Mouse (Mus musculus) bone marrow, adult 2 months (tissue): ENCODE measurements around the gene Dnmt1. TPM values are rescaled to one million over a fixed set of nuclear protein-coding genes. Genes with fewer than 3 reads are reported as not detected.

Experiments used
- H3K27ac ChIP-seq: fragments of 200-500 bp; 2 replicates; pipeline ENCODE4 v1.5.1; 2012; ENCODE audit warnings: low read depth, mild to moderate bottlenecking, control low read depth, inconsistent platforms, low read length; ENCODE audit not compliant: control insufficient read depth, poor library complexity, insufficient read depth
- H3K4me1 ChIP-seq: fragments of 200-500 bp; 2 replicates; pipeline ENCODE4 v1.6.1; 2011; ENCODE audit warnings: low read length; ENCODE audit not compliant: control insufficient read depth, insufficient read depth
- H3K4me3 ChIP-seq: fragments of 200-500 bp; replicated peaks from 2 replicates; pipeline ENCODE3; 2011; ENCODE audit warnings: mild to moderate bottlenecking, low read depth, low read length, control low read depth; ENCODE audit not compliant: control insufficient read depth
- CTCF ChIP-seq: fragments of 200-500 bp; IDR thresholded peaks from 2 replicates; pipeline ENCODE4 v1.5.1; 2011; ENCODE audit warnings: low read length, control low read depth; ENCODE audit not compliant: control insufficient read depth, insufficient read depth
- POLR2A ChIP-seq: fragments of 200-500 bp; IDR thresholded peaks from 2 replicates; pipeline ENCODE4 v1.6.1; 2011; ENCODE audit warnings: low read depth, mild to moderate bottlenecking, control low read depth, low read length, borderline replicate concordance; ENCODE audit not compliant: control insufficient read depth
- WGBS: fragments of 180-500 bp; shearing (Covaris S2); methylation state at CpG from one replicate; pipeline ENCODE4 v1.1.7; 2018; 5-methylcytosine and 5-hydroxymethylcytosine counted together
- polyA plus RNA-seq: library from polyadenylated mRNA; stranded (reverse); fragments of >200 nt; gene quantifications from 2 replicates; pipeline ENCODE4 v1.2.4, GENCODE M21; 2011; ENCODE audit warnings: low replicate concordance; ENCODE audit not compliant: missing spikeins, insufficient read depth, insufficient read length

The Dnmt1 gene
- polyA plus RNA-seq, 1 experiment, result 98.4 TPM

GRCm38 (mm10) chr9:20956989-20957388 lies 2.7 kb downstream of the Dnmt1 start:
- TF ChIP-seq POLR2A (no peak), CTCF (no peak)
- Histone ChIP-seq H3K27ac (no peak overlapping the region), H3K4me1 (peaks cover 3% of the 10 kb centered on the region; the same call in 1 of the 2 replicates), H3K4me3 (no peak overlapping the region)
- WGBS, result 87% methylated on average over 3 of the region's 3 CpGs

GRCm38 (mm10) chr9:20952520-20953227 lies 7.0 kb downstream of the Dnmt1 start:
- Histone ChIP-seq H3K4me1 (peaks cover 1% of the 10 kb centered on the region; the same call in 1 of the 2 replicates), H3K4me3 (peak overlapping the region; percentile 100), H3K27ac (peak overlapping the region; percentile 92)
- TF ChIP-seq CTCF (no peak; the same call in 1 of the 2 replicates), POLR2A (peak; percentile 67; the same call in 1 of the 2 replicates)
- under 1% methylated on average over 51 of the region's 51 CpGs for WGBS

- H3K27ac ChIP-seq, result peak overlapping the region; percentile 92
- peak overlapping the region; percentile 100 for H3K4me3 ChIP-seq
- H3K4me1 ChIP-seq, result peaks cover 1% of the 10 kb centered on the region; the same call in 1 of the 2 replicates
- WGBS, result 0% methylated on average over 17 of the region's 17 CpGs
- no peak for TF ChIP-seq POLR2A
- no peak for TF ChIP-seq CTCF
Observed at GRCm38 (mm10) chr9:20951966-20952519, 7.6 kb downstream of the Dnmt1 start.

GRCm38 (mm10) chr9:20951441-20951840 lies 8.2 kb downstream of the Dnmt1 start:
- Histone ChIP-seq H3K27ac (no peak overlapping the region), H3K4me1 (peaks cover 1% of the 10 kb centered on the region; the same call in 1 of the 2 replicates), H3K4me3 (peak overlapping the region; percentile 100)
- 10% methylated on average over 14 of the region's 14 CpGs for WGBS
- TF ChIP-seq POLR2A, result no peak
- TF ChIP-seq CTCF, result no peak

GRCm38 (mm10) chr9:20950419-20950818 lies 9.3 kb downstream of the Dnmt1 start:
- H3K4me1 ChIP-seq, result peaks cover 3% of the 10 kb centered on the region; the same call in 1 of the 2 replicates
- H3K27ac ChIP-seq, result no peak overlapping the region
- H3K4me3 ChIP-seq, result no peak overlapping the region
- TF ChIP-seq POLR2A (no peak), CTCF (no peak)

GRCm38 (mm10) chr9:20946066-20946880 lies 13.4 kb downstream of the Dnmt1 start:
- 47% methylated on average over 16 of the region's 16 CpGs for WGBS
- H3K4me3 ChIP-seq, result no peak overlapping the region
- TF ChIP-seq CTCF, result no peak
- TF ChIP-seq POLR2A, result no peak
- H3K4me1 ChIP-seq, result peaks cover 4% of the 10 kb centered on the region; the same call in 1 of the 2 replicates
- H3K27ac ChIP-seq, result peak overlapping the region; percentile 58

GRCm38 (mm10) chr9:20944697-20945370 lies 14.9 kb downstream of the Dnmt1 start:
- H3K27ac ChIP-seq, result no peak overlapping the region
- no peak for TF ChIP-seq CTCF
- no peak for TF ChIP-seq POLR2A
- no peak overlapping the region for H3K4me3 ChIP-seq
- WGBS, result 62% methylated on average over 4 of the region's 4 CpGs
- H3K4me1 ChIP-seq, result peaks cover 4% of the 10 kb centered on the region; the same call in 1 of the 2 replicates

- peaks cover 4% of the 10 kb centered on the region; the same call in 1 of the 2 replicates for H3K4me1 ChIP-seq
- WGBS, result 86% methylated on average over 2 of the region's 2 CpGs
- H3K4me3 ChIP-seq, result no peak overlapping the region
- H3K27ac ChIP-seq, result no peak overlapping the region
- TF ChIP-seq POLR2A (no peak), CTCF (no peak)
Observed at GRCm38 (mm10) chr9:20943911-20944310, 15.8 kb downstream of the Dnmt1 start.
